Mouse (Mus musculus): ENCODE data around the gene Dnajc22. TPM values are rescaled to one million over a fixed set of nuclear protein-coding genes. Genes with fewer than 3 reads are reported as not detected.

Dnajc22 gene
- total RNA-seq, 1 experiment from 2014 or later, result not detected

- ATAC-seq (replicated peaks; ENCODE audit: insufficient number of reproducible peaks, low FRiP score, low TSS enrichment, poor library complexity, severe bottlenecking), result no peak
Measured at GRCm38 (mm10) chr15:99151324-99151723, 58.4 kb downstream of the Dnajc22 start.

DNA sequence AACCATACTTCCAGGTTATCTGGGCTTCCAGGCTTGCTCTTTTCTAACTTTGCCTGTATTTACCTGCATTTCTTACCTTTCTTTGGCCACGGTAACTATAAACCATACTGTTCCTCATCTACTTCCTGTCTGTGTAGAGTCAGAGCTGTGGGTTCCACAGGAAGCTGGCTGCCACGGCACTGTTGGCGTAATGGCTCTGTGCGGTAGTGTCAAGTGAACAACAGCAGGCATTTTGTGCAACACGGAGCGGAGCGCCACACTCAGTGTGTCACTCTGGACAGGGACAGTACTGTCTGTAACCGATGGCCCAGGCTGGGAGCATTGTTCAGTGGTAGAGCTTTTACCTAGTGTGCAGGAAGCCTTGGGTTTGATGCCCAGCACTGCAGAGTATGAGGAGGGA lies 60.5 kb downstream of the Dnajc22 start:
- ATAC-seq (replicated peaks; ENCODE audit: insufficient number of reproducible peaks, low FRiP score, low TSS enrichment, poor library complexity, severe bottlenecking), result no peak

Other genes with a start within 250 kb of the Dnajc22 start
- gene Kmt2d, start 222.0 kb upstream of the Dnajc22 start, total RNA-seq (2017), result 39.4 to 138 TPM (median 45.1 TPM) in 3 replicates
- 6.0 to 15.1 TPM (median 14.2 TPM) in 3 replicates for gene Rhebl1, start 198.6 kb upstream of the Dnajc22 start, total RNA-seq (2017)
- gene Dhh, start 194.6 kb upstream of the Dnajc22 start, total RNA-seq (2017), result 0.19 TPM in 1 of 3 replicates, not detected in the others
- 54.7 to 97.4 TPM (median 92.2 TPM) in 3 replicates for gene Lmbr1l, start 174.9 kb upstream of the Dnajc22 start, total RNA-seq (2017)
- gene Tuba1b, start 158.6 kb upstream of the Dnajc22 start, total RNA-seq (2017), result 86.5 to 154 TPM (median 137 TPM) in 3 replicates
- gene Gm49450, start 139.6 kb upstream of the Dnajc22 start, total RNA-seq (2017), result 12.2 to 56.4 TPM in 2 of 3 replicates, not detected in the other
- gene Tuba1a, start 139.5 kb upstream of the Dnajc22 start, total RNA-seq (2017), result 79.8 to 96.7 TPM (median 88.2 TPM) in 3 replicates
- 104 to 150 TPM (median 116 TPM) in 3 replicates for gene Tuba1c, start 63.3 kb upstream of the Dnajc22 start, total RNA-seq (2017)
- 1.1 TPM in 1 of 3 replicates, not detected in the others for gene Prph, start 38.0 kb upstream of the Dnajc22 start, total RNA-seq (2017)
- 2.3 to 3.6 TPM in 2 of 3 replicates, not detected in the other for gene Troap, start 18.6 kb upstream of the Dnajc22 start, total RNA-seq (2017)
- not detected in 3 replicates for gene C1ql4, start 5.4 kb upstream of the Dnajc22 start, total RNA-seq (2017)
- gene Spats2, start 32.7 kb downstream of the Dnajc22 start, total RNA-seq (2017), result not detected in 3 replicates
- not detected in 3 replicates for gene Kcnh3, start 131.7 kb downstream of the Dnajc22 start, total RNA-seq (2017)
- gene Mcrs1, start 158.8 kb downstream of the Dnajc22 start, total RNA-seq (2017), result 41.0 to 47.6 TPM (median 47.0 TPM) in 3 replicates
- gene Prpf40b, start 201.9 kb downstream of the Dnajc22 start, total RNA-seq (2017), result 0.57 to 7.6 TPM (median 1.7 TPM) in 3 replicates
- not detected in 3 replicates for gene Fam186b, start 202.7 kb downstream of the Dnajc22 start, total RNA-seq (2017)

Measured in monocyte, adult 5-6 weeks (primary cell).